Mouse (Mus musculus) yolk sac, embryonic 10.5 days (tissue): ENCODE results near the gene Mast2.

ENCODE experiments used
- DNase-seq: peaks from one replicate; pipeline ENCODE4 v3.0.0-alpha.2; 2017; ENCODE audit warnings: low spot score

Gene Mast2

GRCm38 (mm10) chr4:116406668-116407067 is 57.3 kb downstream of the Mast2 start:
- no peak for DNase-seq

- DNase-seq, result no peak
Observed at GRCm38 (mm10) chr4:116405955-116406351, 58.0 kb downstream of the Mast2 start.

- DNase-seq, result no peak
Observed at GRCm38 (mm10) chr4:116405276-116405954, 58.6 kb downstream of the Mast2 start.

GRCm38 (mm10) chr4:116403884-116404283 is 60.1 kb downstream of the Mast2 start:
- DNase-seq, result no peak

GRCm38 (mm10) chr4:116402708-116403107 is 61.3 kb downstream of the Mast2 start:
- no peak for DNase-seq

DNA sequence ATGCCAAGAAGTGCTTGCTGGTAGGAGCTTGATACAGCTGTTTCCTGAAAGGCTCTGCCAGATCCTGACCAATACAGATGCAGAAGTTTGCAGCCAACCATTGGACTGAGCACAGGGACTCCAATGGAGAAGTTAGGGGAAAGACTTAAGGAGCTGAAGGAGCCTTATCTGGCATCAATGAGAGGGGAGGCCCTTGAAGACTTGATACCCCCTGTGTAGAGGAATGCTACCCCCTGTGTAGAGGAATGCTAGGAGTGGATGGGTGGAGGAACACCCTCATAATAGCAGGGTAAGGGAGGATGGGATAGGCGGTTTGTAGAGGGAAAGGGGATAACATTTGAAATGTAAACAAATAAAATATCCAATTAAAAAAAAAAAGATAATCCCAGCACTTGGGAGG is 65.9 kb downstream of the Mast2 start:
- no peak for DNase-seq

- no peak for DNase-seq
Observed at GRCm38 (mm10) chr4:116377973-116378667, 85.9 kb downstream of the Mast2 start.

- no peak for DNase-seq
Observed at GRCm38 (mm10) chr4:116371676-116372075, 92.3 kb downstream of the Mast2 start.

DNA sequence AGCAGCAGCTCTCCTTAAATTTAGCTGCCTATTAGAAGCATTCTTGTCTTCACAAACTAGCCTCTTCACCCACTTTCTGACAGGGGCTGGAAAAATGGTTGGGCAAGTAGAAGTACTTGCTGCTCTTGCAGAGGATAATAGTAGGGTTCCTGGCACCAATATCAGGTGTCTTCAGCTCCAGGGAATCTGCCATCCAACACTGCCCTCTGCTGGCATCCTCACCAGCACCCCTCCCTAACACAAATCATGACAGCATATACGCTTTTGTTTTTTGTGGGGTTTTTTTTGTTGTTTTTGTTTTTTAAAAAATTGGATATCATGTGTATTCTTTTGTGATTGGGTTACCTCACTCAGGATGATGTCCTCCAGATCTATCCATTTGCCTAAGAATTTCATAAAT is 105.9 kb downstream of the Mast2 start:
- DNase-seq, result no peak

- no peak for DNase-seq
Observed at GRCm38 (mm10) chr4:116352919-116353318, 111.1 kb downstream of the Mast2 start.

DNA sequence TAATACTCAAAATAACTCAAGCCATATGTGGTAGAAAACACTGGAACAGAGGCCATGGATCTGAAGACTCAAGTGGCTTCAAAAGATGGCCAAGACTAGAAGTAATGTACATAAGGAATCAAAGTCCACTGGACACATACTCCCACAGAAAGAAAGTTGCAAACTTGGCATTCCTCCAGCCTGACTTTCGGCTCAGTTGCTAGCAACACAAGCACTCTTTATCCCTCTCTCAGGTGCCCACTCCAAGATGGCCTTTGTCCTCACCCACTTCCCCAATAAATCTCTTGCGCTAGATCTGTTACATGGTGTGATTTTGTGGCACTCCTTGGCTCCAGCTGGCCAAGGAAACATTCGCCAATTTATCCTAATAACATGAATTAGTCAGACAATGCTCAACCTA is 111.5 kb downstream of the Mast2 start:
- peak; percentile 42 for DNase-seq

DNA sequence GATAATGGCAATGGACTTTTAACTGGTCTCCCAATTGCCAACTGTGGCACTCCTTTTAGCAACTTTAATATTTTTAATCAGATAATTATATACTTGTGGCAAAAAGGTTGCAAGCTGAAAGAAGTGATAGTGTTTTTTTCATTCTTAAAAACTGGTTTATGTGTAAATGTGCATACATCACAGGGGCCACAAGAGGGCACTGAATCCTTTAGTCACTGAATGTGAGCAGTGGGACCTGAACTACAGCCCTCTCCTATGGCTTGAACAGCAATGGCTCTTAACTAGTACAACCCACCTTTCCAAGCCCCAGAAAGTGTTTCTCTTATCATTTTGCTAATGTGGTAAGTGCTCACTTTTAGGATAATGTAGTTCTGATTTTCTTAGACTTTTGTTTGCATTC is 121.9 kb downstream of the Mast2 start:
- peak; percentile 4 for DNase-seq

GRCm38 (mm10) chr4:116336294-116336693 is 127.7 kb downstream of the Mast2 start:
- DNase-seq, result no peak

GRCm38 (mm10) chr4:116329256-116329655 is 134.7 kb downstream of the Mast2 start:
- no peak for DNase-seq

GRCm38 (mm10) chr4:116322127-116322526 is 141.9 kb downstream of the Mast2 start:
- no peak for DNase-seq

DNA sequence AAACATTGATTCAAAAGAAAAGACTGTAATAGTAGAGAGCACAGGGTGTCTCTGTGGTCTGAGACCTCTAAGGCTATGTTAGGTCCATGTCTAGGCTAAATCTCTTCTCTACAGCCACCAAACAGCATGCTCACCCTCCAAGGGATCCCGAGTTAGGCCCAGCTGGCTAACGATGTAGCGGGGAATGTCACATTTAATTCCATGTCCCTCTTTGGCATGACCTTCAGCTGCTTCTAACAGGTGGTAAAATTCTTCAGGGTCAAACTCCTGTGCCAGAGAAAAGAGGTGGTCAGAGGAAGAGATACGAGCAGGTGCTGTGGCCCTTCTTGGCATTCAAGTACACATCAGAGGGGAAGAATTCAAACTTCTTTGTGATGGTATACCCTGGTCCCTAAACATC is 146.4 kb downstream of the Mast2 start:
- no peak for DNase-seq

GRCm38 (mm10) chr4:116304551-116304950 is 159.4 kb downstream of the Mast2 start:
- DNase-seq, result no peak

- DNase-seq, result peak; percentile 16
Observed at GRCm38 (mm10) chr4:116300878-116301355, 163.1 kb downstream of the Mast2 start.

DNA sequence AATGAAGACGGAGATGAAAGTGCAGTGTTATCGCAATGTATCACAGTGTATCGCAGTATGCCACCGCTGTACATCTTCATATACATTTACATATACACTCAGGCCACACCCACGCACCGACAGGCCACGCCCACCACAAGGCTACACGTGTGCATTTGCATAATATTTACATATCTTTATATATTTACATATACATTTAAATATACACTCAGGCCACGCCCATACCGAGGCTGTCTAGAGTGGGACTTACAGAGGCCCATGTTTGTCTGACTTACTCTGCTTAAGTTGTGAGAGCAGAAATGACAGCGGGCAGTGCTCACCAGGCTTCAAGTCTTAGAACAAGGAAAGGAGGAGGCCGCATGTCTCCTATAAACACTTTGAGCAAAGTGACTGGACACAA is 170.7 kb downstream of the Mast2 start:
- DNase-seq, result no peak

DNA sequence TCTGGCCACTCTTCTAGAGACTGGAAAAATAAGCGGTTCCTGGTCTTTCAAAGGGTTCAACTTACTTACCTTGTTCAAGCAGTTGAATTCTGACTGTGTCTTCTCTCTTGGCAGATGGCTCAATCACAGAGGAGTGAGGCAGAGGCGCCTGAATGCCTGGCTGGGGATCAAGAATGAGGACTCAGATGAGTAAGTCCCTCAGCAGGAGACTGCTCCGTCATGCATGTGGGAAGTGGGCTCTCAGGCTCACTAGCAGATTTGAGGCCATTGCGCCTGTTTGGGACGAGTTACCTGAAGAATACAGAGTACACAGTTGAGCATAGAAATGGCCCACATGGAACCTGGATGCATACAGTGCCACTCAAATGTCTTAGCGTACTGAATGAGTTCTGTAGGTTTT is 172.4 kb downstream of the Mast2 start:
- DNase-seq, result no peak

- DNase-seq, result no peak
Observed at GRCm38 (mm10) chr4:116282211-116282610, 181.8 kb downstream of the Mast2 start.

- DNase-seq, result no peak
Observed at GRCm38 (mm10) chr4:116268220-116268619, 195.8 kb downstream of the Mast2 start.
